Mouse (Mus musculus) thymus, postnatal 36 days (tissue): ENCODE data around the gene Dnal4.

Experiments
- DNase-seq, 2 experiments: peaks; one replicate each; pipeline ENCODE4 v3.0.0; 2022; ENCODE audit warnings: mixed read lengths in 2 of 2

Dnal4 gene

DNA sequence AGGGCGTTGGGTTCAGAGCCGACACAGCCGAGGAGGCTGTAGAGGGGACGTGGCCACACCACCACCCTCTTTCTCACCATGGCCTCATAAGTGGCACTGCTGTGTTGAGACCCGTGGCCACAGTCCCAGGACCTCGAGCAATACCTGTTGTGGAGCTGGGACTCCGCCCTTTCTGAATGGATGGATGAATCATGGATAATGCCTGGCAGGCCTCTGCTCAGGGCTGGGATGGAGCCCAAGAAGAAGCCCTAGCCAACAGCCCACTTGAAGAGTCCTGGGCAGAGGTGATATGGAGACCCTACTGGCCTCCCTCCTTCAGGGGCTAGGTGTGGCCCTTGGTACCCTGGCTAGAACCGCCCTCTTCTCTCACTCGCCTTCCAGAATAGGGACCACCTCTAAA lies 14.6 kb downstream of the Dnal4 start:
- DNase-seq: no peak

- DNase-seq: no peak
Measured at GRCm38 (mm10) chr15:79760956-79761355, 16.7 kb downstream of the Dnal4 start.

- no peak for DNase-seq
Measured at GRCm38 (mm10) chr15:79757118-79757517, 20.5 kb downstream of the Dnal4 start.

- DNase-seq: peak in 1 of 2 experiments; percentile 33
Measured at GRCm38 (mm10) chr15:79755977-79756625, 21.5 kb downstream of the Dnal4 start.

- DNase-seq: no peak
Measured at GRCm38 (mm10) chr15:79755176-79755575, 22.5 kb downstream of the Dnal4 start.

- DNase-seq: no peak
Measured at GRCm38 (mm10) chr15:79753873-79754272, 23.8 kb downstream of the Dnal4 start.

GRCm38 (mm10) chr15:79753420-79753752 lies 24.3 kb downstream of the Dnal4 start:
- DNase-seq: no peak

GRCm38 (mm10) chr15:79752742-79753419 lies 24.8 kb downstream of the Dnal4 start:
- peak; percentile 68 to 72 for DNase-seq

DNA sequence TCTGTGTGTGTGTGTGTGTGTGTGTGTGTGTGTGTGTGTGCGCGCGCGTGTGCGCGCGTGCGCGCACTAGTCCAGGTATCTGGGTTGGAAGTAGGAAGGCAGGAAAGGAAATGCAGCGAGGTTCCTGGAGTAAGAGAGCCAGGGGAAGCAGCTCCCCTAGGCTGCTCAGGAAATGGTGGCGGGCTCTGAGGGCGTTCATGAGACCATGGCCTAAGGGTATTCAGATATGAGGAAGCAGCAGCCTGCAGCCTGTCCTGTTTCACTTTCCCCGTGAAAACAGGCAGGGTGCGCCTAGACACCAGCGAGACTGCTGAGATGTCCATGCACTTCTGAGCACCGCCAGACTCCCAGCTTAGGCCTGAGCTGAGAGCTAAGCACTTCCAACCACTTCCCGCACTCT lies 25.9 kb downstream of the Dnal4 start:
- DNase-seq: no peak

DNA sequence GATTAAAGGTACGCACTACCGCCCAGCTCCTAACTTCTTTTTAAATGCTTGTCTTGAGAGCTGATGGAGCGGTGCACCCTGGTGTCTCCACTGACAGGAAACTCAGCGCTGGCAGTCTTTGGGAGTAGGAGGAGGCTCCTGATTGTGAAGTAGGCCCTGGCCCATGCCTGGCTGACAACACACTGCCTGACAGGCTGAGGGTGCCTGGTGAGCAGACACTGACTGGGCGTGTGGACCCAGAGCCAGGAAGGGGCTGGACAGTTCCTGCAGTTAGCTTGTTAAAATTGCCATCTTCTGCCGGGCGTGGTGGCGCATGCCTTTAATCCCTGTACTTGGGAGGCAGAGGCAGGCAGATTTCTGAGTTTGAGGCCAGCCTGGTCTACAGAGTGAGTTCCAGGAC lies 27.4 kb downstream of the Dnal4 start:
- no peak for DNase-seq

DNA sequence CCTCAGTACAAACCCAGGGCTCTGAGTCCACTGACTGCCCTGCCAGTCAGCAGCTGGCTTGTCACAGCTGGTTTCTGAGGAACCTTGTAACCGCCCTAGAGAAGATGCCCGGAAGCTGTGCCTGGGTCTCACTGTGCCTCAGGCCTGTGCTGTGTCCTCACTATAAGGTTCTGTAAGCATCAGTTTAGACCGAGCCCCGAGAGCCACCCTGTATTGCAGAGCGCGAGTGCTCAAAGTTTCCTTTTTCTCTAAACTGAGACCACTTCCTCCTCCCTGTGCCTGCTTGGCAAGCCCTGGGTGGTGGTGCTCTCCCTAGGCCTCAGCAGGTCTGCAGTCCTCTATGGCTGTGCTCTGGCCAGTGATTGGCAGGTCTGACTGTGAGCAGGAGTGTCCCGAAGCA lies 28.5 kb downstream of the Dnal4 start:
- DNase-seq: no peak

DNA sequence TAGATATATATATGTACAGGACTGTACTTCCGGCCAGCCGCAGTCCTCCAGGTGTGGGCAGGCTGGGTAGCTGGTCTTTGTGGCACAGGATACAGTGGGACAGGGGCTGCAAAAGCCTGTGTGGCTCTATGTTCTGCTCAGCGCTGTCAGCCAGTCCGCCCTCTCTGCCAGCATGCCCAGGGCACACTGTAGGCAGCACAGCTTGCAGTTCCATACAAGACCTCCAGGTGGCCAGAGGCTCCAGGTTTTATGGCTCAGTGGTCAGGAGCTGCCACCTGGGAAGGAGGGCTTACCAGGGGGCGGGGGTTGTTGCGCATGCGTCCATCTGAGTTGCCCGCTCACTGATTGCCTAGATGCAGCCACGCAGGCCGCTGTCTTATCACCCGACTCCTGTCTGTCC lies 29.7 kb downstream of the Dnal4 start:
- peak; percentile 44 to 49 for DNase-seq

DNA sequence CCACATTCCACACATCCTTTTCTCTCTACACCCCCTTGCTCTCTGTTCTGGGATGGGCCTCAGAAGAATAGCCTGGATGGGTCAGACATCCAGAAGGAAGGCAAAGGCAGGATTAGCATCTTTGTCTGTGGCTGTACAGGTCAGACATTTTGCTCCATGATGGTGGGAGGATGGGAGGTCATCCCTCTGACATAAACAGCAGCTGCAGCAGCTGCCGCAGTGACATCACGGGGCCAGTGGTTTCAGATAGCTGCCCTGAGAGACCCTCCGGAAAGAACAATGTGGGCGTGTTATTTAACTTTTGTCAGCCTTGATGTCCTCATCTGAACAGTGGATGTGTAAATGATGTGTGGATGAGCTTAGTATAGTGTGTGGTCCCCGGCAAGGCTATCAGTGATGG lies 31.8 kb downstream of the Dnal4 start:
- DNase-seq: no peak

GRCm38 (mm10) chr15:79745312-79745711 lies 32.3 kb downstream of the Dnal4 start:
- DNase-seq: no peak

- DNase-seq: peak in 1 of 2 experiments; percentile 8
Measured at GRCm38 (mm10) chr15:79744742-79745141, 32.9 kb downstream of the Dnal4 start.

DNA sequence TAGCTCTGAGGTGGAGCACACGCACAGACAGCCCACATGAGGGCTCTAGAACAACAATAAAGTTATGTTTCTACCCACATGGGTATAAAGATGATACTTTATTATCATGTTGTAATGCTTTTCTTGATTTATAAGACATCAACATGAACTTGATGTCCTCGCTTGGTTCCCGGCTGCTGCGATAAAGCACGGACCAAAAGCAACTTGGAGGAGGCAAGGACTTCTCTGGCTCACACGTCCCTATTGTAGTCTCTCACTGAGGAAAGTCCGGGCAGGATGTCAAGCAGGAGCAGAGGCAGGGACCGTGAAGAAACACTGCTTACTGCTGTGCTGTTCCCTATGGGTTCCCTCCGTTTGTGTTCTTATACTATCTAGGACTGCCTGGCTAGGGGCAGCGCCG lies 33.6 kb downstream of the Dnal4 start:
- DNase-seq: no peak

GRCm38 (mm10) chr15:79742706-79743023 lies 35.0 kb downstream of the Dnal4 start:
- DNase-seq: no peak

- peak; percentile 96 for DNase-seq
Measured at GRCm38 (mm10) chr15:79741921-79742705, 35.5 kb downstream of the Dnal4 start, which contains the start of gene Sun2. TSS of gene Sun2 (minus strand) at chr15:79742536.

DNA sequence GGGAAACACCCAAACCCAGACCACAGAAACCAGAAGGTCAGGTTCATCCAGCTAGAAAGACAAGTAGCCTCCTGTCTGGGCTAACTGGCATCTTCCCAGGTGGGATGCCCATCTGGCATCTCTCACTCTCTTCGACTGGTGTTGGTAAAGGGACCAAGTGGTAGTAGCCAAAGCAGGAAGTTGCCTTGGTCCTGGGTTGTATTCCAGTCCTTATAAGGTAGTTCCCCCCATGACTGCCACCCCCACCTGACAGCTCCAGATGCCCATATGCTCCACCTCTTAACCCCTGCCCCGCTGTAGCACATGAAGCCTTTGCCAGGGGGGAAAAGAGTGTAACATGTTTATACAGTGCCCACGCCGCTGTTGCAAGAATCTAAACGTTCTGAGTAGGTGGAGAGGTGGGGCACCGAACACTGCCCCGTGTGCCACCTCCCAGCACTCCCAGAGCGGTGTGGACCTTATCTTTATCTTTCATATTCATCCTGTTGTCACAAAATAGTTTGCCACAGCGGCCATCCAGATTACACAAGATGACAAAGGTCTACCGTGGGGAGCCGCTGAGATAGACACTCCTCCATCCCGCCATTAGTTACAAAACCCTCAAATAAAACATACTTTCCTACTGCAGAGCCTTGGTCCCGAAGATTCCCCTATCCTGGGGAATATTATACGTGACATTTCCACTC lies 36.3 kb downstream of the Dnal4 start:
- DNase-seq: peak; percentile 44 to 66

DNA sequence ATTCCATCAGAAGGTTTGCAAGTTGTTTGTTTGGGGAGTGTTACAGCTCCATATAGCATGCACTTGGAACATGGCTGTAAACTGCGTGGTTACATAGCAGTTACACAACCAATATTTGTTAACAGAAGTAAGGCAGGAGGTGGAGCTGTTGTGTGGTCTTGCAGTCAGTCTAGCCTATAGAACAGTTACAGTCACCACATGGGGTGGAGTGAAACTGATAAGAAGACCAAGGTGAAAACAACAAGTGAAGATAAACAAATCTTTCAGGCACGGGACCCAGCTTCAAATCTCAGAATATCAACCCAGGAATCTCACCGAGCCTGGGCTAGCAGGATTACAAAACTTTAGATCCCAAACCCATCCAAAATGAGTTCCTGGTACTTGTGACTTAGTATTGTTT lies 36.9 kb downstream of the Dnal4 start:
- DNase-seq: no peak

GRCm38 (mm10) chr15:79734311-79734710 lies 43.3 kb downstream of the Dnal4 start:
- no peak for DNase-seq

- DNase-seq: no peak
Measured at GRCm38 (mm10) chr15:79733640-79734039, 44.0 kb downstream of the Dnal4 start.

- no peak for DNase-seq
Measured at GRCm38 (mm10) chr15:79733192-79733591, 44.5 kb downstream of the Dnal4 start.

GRCm38 (mm10) chr15:79731554-79731953 lies 46.1 kb downstream of the Dnal4 start:
- no peak for DNase-seq
